Mouse (Mus musculus) spleen, adult 18-20 months (tissue): ENCODE results near the gene Itgb5.

Experiments used
- DNase-seq, 2 experiments: peaks; one replicate each; pipeline ENCODE4 v3.0.0; 2022; ENCODE audit warnings: mixed read lengths in 2 of 2

Gene Itgb5

DNA sequence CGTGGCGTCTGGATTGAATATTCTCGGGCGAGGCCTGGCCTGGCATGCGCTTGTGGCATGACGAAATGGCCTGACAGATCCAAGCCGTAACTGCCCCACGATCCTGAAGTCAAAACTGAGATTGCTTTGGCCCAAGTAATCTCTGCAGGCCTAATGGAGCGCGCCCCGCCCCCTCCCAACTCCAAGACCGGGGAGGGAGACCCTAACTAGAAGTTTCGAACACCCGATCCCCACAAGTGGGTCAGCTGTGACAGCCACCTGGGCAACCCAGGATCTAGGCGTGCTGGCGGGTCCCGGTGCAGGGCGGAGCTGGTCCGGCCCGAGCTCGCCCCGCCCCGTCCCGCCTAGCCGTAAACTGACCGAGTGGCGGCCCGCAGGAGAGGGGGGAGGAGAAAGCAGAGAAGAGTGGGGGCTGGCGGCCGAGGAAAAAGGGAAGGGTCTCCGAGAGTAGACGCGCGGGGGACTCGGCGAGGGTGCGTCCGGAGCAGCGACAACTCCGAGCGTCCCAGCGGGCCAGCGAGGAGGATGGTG, at the start of gene Itgb5:
TSS of gene Itgb5 (plus strand) at position 365 of the 531 bp plus-strand sequence.
- peak in 1 of 2 experiments; percentile 44 for DNase-seq

DNA sequence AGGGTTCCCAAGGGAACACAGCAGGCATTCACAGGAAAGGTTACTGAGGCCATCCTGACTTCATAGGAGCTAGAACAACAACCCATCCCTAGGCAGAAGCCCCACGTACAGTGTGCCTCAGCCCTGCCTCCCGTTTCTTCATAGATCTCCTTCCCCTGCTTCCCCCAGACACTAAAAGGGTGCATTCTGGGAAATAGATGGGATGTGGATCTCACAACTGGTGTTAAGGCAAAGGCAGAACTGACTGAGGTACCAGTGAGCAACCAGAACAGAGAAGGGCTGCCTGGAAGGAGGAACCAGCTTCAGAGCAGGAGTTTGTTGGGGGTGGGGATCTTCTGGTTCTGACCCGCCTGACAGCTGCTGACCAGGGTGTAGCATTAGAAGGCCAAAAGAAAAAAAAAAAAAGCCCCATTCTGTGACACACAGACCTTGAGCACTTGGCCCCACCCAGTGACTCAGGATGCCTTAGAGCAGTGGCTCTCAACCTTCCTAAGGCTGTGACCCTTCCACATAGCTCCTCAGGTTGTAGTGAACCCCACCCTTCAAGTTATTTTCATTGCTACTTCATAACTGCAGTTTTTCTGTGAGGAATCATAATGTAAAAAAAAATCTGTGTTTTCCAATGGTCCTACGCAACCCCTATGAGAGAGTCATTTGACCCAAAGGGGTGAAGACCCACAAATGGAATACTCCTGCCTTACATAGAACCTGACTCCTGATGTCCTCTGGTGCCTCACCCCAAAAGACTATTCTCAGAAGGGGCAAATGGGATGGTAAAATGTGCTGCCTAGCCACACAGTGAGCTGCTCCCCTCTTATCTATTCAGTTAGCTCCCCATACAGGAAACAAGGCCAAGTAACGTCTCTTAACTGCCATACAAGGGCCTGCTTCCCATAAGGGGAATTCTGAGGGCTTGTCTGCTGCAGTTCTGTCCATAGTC, 47.4 kb upstream of the Itgb5 start:
- no peak for DNase-seq

DNA sequence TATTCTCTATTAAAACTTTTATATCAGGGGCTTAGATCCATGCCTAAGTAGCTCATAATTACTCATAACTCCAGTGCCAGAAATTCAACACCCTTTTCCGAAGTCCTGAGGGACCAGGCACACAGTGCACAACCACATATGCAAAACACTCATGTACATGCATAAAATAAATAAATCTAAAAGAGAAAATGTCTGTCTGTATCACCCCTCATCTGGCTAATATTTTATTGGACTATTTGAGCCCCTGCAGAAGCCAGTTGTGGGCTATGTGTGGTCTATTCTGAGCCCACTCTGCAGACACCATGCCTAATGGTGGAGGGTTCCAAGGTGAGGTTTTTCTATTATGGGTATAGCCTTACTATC, 46.8 kb upstream of the Itgb5 start:
- no peak for DNase-seq

DNA sequence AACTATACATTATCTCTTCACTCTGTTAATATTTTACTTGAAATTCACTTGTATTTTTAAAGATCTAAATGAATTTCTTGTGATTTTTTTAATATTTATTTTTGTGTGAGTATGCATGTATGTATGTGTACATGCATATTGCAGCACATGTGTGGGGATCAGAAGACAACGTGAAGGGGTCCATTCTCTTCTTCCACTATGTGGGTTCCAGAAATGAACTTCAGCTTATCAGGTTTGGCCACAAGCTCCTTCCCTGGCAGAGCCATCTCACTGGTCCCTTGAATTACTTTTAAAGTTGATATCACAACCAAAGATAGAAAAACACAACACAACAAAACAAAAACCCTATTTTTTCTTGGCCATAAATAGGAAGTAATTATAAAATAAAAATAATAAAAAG, 44.9 kb upstream of the Itgb5 start:
- DNase-seq = no peak

DNA sequence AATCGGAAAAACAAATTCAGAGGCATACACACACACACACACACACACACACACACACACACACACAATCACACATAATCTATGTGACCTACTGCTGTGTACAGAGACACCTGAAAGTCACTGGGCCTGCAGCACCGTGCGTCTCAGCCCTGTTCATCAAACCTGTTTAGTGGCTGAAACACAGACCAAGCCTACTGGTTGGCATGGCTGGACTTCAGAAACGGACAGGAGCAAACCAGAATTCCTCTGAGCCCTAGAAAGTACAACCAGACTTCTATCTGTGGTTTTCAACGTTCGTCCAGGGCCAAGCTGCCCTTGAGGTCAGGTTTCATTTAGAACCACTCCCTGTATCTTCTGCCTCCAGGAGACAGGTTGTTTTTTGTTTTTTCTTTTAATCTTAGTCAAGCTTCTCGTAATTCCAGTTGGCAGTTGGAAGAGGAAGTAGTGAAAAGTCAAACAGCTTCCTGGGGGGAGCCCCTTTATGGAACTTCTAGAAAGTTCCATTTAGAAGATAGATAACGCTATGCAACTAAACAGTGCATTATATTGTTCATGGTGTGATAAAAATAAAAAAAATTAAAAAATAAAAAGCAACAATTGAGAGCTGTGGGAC, 44.3 kb upstream of the Itgb5 start:
- no peak for DNase-seq

DNA sequence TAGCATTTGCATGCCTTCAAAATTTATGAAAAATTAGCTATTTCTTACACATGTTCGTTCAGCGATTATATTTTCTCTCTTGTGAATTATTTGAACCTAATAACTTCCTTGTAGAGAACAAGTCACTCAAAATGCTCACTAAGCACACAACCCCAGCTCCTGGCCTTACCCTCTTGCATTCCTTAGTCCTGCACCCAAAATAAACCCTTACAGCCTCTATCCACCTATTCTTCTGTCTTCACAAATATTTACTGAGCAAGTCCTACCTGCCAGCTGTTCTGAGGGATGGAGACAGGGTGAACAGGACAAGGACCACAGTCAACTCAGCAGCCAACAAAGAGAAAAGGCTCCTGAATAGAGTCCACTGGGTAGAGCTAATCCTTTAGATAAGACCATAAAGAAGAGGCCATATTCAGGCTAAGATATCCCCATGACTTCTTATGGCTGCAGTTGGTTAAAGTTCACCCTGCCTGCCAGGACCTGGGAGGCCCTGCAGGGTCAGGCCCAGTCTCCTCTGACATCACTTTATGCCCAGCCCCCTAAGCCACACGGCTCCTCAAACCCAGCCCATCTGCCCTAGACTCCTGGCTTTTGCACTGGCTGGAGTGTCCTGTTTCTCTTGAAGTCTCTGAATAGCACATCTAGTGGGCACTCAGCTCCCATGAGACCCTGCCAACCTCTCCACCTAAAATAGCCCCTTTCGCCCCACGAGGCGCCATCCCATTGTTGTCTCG, 42.6 kb upstream of the Itgb5 start:
- DNase-seq = no peak

DNA sequence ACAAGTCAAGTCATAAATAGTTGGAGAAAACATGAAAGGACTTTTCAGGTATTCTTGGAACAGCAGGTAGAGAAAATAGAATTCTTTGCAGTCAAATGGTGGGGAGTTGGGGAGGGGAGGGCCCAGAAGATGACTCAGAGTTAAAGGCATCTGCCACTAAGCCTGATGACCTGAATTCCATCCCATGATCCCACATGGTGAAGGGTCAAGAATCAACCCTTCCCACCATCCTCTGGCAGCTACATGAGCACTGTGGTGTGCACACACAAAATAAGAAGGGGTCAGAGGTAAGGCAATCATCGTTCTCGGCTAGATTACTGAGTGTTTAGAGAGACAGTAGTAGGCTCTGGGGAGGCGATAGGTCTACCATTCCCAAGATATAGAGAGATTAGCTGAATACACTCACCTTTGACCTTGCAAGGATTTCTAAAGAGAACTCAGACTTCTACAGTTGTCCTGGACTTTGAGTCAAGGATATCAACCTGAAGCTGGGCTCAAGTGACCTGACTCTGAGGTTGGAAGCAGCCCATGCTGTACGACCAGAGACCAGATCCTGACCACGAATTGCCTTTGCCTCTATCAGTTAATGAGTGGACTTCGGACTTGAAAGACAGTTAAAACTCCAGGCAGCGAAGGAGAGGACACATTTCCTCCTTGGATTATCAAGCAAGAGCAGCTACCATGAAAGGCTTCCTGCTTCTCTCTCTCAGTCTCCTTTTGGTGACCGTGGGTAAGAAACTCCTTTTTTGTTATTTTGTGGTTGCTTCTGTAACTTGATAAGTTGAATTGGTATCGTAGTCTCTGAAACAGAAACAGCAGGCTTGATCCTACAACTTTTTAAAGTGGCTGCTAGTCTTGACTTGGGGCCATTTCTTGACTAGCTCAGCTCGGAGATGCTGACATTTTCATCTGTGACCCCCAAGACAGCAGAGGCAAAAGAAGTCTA, 35.3 kb upstream of the Itgb5 start, which contains the start of gene Muc13:
TSS of gene Muc13 (plus strand) at position 192 of the 946 bp plus-strand sequence.
- DNase-seq = no peak

DNA sequence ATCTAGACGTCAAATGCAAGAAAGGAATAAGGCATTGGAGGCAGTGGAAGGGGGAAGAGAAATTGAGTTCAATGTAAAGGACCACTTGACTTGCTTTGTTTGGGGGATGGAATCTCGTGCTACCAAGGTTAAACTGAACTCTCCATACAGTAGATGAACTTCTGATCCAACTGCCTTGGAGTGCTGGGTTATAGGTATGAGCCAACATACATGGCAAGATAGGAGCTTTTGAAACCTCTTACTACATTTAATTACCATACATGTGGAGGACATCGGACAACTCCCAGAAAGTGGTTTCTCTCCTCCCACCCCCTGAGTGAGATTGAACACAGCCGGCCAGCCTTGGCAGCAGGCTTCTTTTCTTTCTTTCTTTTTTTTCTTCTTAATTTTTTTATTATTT, 34.4 kb upstream of the Itgb5 start:
- no peak for DNase-seq

DNA sequence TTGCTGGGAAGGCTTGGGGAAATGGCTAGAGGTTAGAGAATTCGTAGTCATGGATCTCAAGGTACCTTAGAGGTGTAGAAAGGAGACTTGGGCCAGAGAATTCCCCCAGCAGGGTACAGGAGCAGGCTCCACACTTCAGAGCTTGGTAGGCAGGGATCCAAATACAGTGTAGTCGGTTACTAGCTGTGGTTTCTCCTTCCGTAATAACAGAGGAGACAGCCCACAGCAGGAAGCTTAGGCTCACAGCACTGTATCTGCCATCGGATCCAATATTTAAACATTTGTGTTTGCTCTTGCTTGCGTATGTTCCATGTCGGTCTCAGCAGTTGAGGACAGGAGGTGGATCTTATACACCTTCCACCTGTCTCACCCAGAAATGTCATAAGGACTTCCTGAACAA, 33.6 kb upstream of the Itgb5 start:
- DNase-seq = no peak

DNA sequence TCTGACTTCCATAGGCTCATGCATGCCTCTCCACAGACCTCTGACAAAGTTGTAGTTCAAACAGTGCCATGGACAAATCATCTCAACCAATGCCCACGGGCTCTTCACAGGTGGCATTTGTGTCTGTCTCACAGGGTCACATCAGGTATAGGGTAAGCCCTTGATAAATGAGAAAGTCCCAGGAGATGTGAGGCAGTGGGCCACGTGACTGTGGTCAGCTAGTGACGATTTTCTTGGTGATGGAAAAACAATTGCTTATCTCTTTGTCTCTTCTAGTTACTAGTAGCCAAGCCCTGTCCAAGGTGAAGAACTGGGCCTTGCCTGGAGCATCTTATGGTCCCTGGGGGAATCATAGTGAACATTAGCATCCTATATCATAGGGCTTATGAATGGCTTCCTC, 32.7 kb upstream of the Itgb5 start:
- DNase-seq = no peak

DNA sequence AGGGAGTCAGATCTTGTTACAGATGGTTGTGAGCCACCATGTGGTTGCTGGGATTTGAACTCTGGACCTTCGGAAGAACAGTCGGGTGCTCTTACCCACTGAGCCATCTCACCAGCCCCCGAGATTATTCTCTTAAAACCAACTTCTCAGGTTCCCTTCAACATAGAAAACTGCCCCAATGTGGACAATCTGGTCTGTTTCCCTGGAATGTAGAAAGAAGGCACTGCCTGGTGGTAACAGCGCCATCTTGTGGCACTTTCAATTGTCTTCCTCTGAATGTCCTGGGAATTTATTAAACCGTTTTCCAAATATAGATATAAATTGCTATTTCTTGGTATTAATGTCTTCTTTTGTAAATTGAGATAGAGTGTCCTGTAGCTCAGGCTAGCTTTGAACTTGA, 31.6 kb upstream of the Itgb5 start:
- DNase-seq = peak in 1 of 2 experiments; percentile 55

DNA sequence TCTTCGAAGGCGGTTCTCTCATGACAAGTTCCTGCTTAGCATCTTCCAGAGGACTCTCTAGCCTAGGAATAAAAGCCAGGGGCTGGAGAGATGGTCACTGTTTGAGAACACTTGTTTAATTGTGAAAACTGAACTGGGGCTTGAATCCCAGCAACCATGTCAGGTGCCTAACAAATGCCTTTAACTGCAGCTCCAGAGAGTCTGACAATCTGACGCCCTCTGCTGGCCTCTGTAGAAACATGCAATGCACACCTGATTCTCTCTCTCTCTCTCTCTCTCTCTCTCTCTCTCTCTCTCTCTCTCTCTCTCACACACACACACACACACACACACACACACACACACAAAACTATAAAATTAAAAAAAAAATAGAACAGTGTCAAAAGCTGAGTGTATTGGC, 19.5 kb upstream of the Itgb5 start:
- DNase-seq = peak in 1 of 2 experiments; percentile 14

DNA sequence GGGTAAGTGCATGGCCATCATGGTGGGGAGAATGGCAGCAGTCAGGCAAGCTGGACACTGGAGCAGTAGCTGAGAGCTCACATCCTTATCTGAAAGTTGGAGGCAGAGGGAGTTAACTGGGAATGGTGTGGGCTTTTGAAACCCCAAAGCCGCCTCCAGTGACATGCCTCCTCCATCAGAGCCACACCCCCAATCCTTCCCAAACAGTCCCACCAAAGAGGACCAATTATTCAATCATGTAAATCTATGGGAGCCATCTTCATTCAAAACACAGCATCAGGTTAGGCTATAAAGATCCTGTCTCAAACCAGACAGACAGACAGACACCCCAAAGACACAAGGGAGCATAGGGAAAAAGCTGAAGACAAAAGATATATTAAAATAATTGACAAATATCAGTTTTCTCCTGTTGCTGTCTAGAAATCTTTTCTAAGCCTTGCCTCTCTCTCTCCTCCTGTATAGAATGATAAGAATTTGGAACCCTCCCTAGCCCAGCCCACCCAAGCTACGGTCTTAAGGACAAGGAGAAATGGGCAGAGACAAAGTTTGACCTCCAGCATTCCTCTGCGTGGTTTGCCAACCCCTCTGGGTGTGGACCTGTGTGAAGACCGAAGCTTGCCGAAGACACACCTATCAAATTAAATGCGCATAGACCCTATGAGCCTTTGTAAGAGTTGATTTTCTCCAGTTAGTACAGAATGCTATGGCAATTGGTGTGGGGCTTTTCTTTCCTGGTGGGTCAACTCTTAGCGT, 10.9 kb upstream of the Itgb5 start:
- no peak for DNase-seq

DNA sequence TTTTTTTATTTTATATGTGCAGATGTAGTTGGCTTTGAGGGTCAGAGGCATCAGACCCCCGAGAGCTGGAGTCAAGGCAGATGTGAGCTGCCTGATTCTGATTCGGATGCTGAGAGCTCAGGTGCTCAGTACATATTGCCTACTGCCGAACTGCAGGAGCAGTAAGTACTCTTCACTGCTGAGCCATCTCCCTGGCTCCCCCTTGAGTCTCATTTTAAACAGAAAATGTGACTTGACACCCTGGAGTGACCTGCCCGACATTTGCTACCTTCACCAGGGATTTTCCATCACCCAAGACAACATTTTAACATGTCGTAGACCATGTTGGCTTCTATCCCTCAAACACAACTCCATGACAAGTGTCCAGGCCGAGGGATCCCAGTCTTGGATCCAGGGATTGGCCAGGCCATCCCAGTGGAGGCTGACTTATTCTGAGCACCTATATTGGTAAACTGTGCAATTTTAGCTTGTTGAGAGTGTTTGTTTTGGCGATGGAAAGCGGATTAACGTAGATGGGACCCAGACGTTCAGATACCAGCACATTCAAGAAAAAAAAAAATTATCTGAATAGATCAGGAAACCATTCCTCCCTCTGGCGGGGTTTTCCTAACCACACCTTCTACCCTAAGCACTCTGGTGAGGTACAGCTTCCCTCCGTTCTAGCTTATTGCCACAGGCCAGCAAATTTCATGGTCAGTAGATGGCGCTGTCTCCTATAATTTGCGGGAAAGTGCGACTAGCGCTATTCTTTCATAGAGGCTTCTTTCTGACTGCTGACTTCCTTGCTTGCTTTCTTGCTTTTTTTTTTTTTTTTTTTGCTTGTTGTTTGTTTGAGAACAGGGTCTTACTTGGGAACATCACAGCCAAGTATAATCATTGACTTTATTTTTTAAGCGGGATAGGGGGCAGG, 8.9 kb upstream of the Itgb5 start:
- DNase-seq = peak; percentile 51 to 80

DNA sequence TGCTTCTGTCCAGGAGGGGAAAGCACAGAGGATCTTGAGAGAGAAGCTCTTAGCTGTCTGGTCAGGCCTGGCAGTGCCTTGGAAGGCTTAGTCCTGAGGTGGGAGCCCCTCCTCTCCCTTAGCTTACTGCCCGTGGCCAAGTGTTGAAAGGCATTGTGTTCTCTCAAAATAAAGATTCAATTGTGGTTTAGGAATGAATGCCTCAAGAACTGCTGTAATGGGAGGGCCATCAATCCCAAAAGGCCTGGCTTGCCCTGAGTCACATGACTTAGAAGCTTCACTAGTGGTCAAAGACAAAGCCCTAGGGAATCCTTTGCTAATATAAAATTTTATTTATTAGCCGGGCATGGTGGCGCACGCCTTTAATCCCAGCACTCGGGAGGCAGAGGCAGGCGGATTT, 4.9 kb upstream of the Itgb5 start:
- no peak for DNase-seq

DNA sequence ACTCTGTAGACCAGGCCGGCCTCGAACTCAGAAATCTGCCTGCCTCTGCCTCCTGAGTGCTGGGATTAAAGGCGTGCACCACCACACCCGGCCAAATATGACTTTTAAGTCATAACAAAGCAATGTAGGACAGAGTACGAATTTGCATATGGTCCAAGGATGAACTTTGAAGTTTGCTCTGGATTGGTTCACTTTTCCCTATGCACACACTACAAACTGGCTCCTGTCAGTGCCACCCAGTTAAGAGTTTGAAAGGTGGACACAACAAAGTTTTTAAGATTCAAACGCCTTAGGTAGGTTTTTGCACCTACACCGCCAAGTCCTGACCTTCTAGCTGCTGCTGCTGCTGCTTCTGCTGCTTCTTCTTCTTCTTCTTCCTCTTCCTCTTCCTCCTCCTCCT, 969 bp upstream of the Itgb5 start:
- DNase-seq = no peak

DNA sequence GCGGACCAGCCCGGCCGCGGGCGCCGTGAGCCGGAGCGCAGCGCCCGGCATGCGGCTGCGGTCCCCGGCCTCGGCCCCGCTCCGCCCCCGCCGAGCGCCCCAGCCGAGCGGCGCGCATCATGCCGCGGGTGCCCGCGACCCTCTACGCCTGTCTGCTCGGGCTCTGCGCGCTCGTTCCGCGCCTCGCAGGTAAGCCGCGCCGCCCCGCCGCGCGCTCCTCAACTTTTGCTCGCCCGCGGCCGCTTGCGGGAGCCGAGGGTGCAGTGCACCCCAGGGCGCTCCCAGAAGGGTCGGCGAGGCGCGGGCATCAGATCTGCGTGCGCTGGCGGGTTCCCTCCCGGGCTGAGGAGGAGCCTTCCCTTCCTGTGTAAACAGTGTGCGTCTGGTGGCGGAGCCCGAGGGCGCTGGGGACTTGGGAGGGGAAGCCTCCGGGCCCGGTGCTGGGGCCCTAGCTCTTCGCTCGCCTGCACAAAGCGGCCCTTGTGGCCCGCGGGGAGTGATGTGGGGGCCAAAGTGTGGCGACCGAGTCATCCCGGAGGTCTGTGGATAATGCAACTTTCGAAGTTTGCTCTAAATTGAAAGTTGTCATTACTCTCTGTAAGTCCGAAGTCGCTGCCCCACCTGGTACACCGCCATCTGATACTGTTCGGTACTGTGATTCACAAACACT, 512 bp downstream of the Itgb5 start:
- peak in 1 of 2 experiments; percentile 35 for DNase-seq

DNA sequence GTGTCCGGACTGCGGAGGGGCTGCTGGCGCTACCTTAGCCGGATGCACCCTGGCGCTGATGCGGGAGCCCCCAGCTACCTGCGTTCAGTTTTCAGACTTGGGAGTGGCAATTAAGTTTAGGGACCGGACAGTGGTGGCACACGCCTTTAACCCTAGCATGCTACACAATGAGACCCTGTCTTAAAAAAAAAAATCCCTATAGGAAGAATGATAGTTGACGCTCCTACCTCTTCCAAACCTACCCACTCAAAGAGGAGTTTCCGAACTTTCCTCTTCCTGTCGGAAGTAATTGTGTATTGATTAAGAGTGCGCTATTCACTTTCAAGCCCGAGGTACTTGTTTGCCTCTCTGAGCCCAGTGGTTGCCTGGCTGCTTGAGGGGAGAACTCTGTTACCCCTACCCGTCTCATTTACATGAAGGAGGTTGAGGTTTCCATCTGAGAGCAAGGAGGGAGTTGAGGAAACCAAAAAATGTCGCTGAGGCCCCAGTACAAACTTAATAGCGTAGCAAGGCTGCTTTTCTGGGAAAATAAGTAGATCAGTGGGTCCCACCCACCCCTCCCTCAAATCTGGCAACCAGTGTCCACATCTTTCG, 1.1 kb downstream of the Itgb5 start:
- DNase-seq = no peak

DNA sequence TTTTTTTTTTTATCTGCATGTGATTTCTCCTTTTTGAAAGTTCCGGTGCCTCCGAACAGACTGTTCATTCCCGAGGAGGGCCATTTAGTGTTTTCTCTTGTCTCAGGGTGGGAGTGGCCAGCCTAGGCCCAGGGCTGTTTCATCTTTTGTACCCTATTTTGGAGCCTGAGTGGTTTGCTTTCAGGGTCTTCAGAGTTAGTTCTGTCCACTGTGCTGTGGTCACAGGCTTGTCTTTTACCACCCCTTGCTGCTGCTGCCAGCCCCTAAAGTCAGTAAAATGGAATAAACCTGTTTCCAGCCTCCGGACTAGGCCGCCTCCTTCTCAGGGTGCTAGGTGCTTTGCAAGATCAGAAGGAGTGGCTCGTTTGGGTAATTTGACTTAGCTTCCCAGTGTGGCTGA, 2.6 kb downstream of the Itgb5 start:
- DNase-seq = no peak
